Mouse (Mus musculus) neural tube, embryonic 14.5 days (tissue): Measurements from ENCODE around the gene 3110082J24Rik. TPM values are rescaled to one million over a fixed set of nuclear protein-coding genes. Genes with fewer than 3 reads are reported as not detected.

Source experiments
- ATAC-seq: fragments of 200-750 bp; cut with Nextera tagmentation; 2 replicates; pipeline ENCODE4 v1.8.0; 2017; ENCODE audit warnings: low read depth, mild to moderate bottlenecking, moderate TSS enrichment, moderate library complexity
- H3K27ac ChIP-seq: fragments of 300-500 bp; sonication (generic); 2 replicates; pipeline ENCODE4 v1.5.1; 2014; ENCODE audit warnings: low read depth, mild to moderate bottlenecking, control low read depth, low read length, moderate library complexity, mixed read lengths
- H3K27me3 ChIP-seq: fragments of 300-500 bp; sonication (generic); 2 replicates; pipeline ENCODE4 v1.6.1; 2014; ENCODE audit warnings: low read length; ENCODE audit not compliant: control insufficient read depth, insufficient read depth
- H3K36me3 ChIP-seq: fragments of 300-500 bp; sonication (generic); 2 replicates; pipeline ENCODE4 v1.6.1; 2014; ENCODE audit warnings: low read length, mixed read lengths; ENCODE audit not compliant: control insufficient read depth, insufficient read depth
- H3K4me1 ChIP-seq: fragments of 300-500 bp; sonication (generic); 2 replicates; pipeline ENCODE4 v1.6.1; 2014; ENCODE audit warnings: low read length; ENCODE audit not compliant: control insufficient read depth, insufficient read depth
- H3K4me2 ChIP-seq: fragments of 300-500 bp; sonication (generic); 2 replicates; pipeline ENCODE4 v1.6.1; 2014; ENCODE audit warnings: mild to moderate bottlenecking, low read depth, low read length, control low read depth
- H3K4me3 ChIP-seq: fragments of 300-500 bp; sonication (generic); 2 replicates; pipeline ENCODE4 v1.5.1; 2014; ENCODE audit warnings: low read depth, low read length, control low read depth, mixed read lengths
- H3K9ac ChIP-seq: fragments of 300-500 bp; sonication (generic); replicated peaks from 2 replicates; pipeline ENCODE4 v1.6.1; 2014; ENCODE audit warnings: low read depth, mild to moderate bottlenecking, control low read depth, low read length, mixed read lengths
- H3K9me3 ChIP-seq: fragments of 300-500 bp; sonication (generic); 2 replicates; pipeline ENCODE4 v1.6.1; 2016; ENCODE audit warnings: low read length; ENCODE audit not compliant: control insufficient read depth
- WGBS: fragments of 180-500 bp; shearing (Covaris S2); extraction: QIAGEN DNeasy Blood & Tissue Kit; methylation state at CpG from one replicate; pipeline ENCODE4 v1.1.7; 2014; 5-methylcytosine and 5-hydroxymethylcytosine counted together
- polyA plus RNA-seq: library from polyadenylated mRNA; unstranded; fragments of >200 nt; fragmentation: Nextera tagmentation; extraction: Ambion mirVana; gene quantifications from 2 replicates; pipeline ENCODE4 v1.2.1, GENCODE M21; 2014

Gene 3110082J24Rik
- polyA plus RNA-seq, 1 experiment from 2014 or later, result 4.8 TPM

GRCm38 (mm10) chr5:30111771-30112170 lies 5.9 kb upstream of the 3110082J24Rik start:
- no peaks in the 10 kb centered on the region; the same call in 1 of the 2 replicates for H3K27me3 ChIP-seq
- ATAC-seq, result no peak
- WGBS, result 73% methylated on average over 3 of the region's 3 CpGs
- no peaks in the 10 kb centered on the region for H3K9me3 ChIP-seq
- no peak overlapping the region for H3K4me3 ChIP-seq
- no peak overlapping the region for H3K4me2 ChIP-seq
- H3K36me3 ChIP-seq, result no peaks in the 10 kb centered on the region
- H3K4me1 ChIP-seq, result peaks cover 38% of the 10 kb centered on the region
- H3K27ac ChIP-seq, result no peak overlapping the region
- H3K9ac ChIP-seq, result no peak overlapping the region

GRCm38 (mm10) chr5:30111126-30111525 lies 5.2 kb upstream of the 3110082J24Rik start:
- Histone ChIP-seq H3K4me3 (0 out of 2 replicates have a peak overlapping the region, but pooled peaks have one; percentile 9), H3K4me2 (peak overlapping the region; percentile 34), H3K27ac (peak overlapping the region; percentile 40; the same call in 1 of the 2 replicates), H3K9ac (no peak overlapping the region), H3K27me3 (no peaks in the 10 kb centered on the region; the same call in 1 of the 2 replicates), H3K4me1 (peaks cover 44% of the 10 kb centered on the region), H3K9me3 (no peaks in the 10 kb centered on the region), H3K36me3 (no peaks in the 10 kb centered on the region)
- WGBS, result 1% methylated on average over 18 of the region's 18 CpGs
- peak; percentile 9; the same call in 1 of the 2 replicates for ATAC-seq

- Histone ChIP-seq H3K27me3 (no peaks in the 10 kb centered on the region; the same call in 1 of the 2 replicates), H3K4me3 (0 out of 2 replicates have a peak overlapping the region, but pooled peaks have one; percentile 9), H3K9ac (no peak overlapping the region), H3K4me2 (peak overlapping the region; percentile 34), H3K4me1 (peaks cover 44% of the 10 kb centered on the region), H3K27ac (peak overlapping the region; percentile 40; the same call in 1 of the 2 replicates), H3K9me3 (no peaks in the 10 kb centered on the region), H3K36me3 (no peaks in the 10 kb centered on the region)
- ATAC-seq, result no peak
- WGBS, result 8% methylated on average over 22 of the region's 22 CpGs
Measured at GRCm38 (mm10) chr5:30110371-30111060, 4.6 kb upstream of the 3110082J24Rik start.

- Histone ChIP-seq H3K9me3 (no peaks in the 10 kb centered on the region), H3K4me1 (peaks cover 44% of the 10 kb centered on the region), H3K36me3 (no peaks in the 10 kb centered on the region), H3K4me2 (peak overlapping the region; percentile 34; the same call in 1 of the 2 replicates), H3K4me3 (no peak overlapping the region), H3K27ac (no peak overlapping the region), H3K9ac (no peak overlapping the region), H3K27me3 (no peaks in the 10 kb centered on the region; the same call in 1 of the 2 replicates)
- WGBS, result 33% methylated on average over 2 of the region's 2 CpGs
- ATAC-seq, result no peak
Measured at GRCm38 (mm10) chr5:30109899-30110298, 4.0 kb upstream of the 3110082J24Rik start.

- 62% methylated on average over 6 of the region's 6 CpGs for WGBS
- H3K36me3 ChIP-seq, result no peaks in the 10 kb centered on the region
- H3K4me2 ChIP-seq, result peak overlapping the region; percentile 93; the same call in 1 of the 2 replicates
- no peaks in the 10 kb centered on the region for H3K9me3 ChIP-seq
- H3K4me3 ChIP-seq, result no peak overlapping the region
- no peak overlapping the region for H3K9ac ChIP-seq
- H3K27ac ChIP-seq, result peak overlapping the region; percentile 72
- H3K27me3 ChIP-seq, result no peaks in the 10 kb centered on the region
- no peak for ATAC-seq
- H3K4me1 ChIP-seq, result peaks cover 37% of the 10 kb centered on the region
Measured at GRCm38 (mm10) chr5:30108233-30108632, 2.3 kb upstream of the 3110082J24Rik start.

GRCm38 (mm10) chr5:30107611-30108041 lies 1.7 kb upstream of the 3110082J24Rik start:
- H3K36me3 ChIP-seq, result no peaks in the 10 kb centered on the region
- H3K9me3 ChIP-seq, result no peaks in the 10 kb centered on the region
- peaks cover 37% of the 10 kb centered on the region for H3K4me1 ChIP-seq
- peak overlapping the region; percentile 93 for H3K4me2 ChIP-seq
- 1% methylated on average over 5 of the region's 5 CpGs for WGBS
- ATAC-seq, result peak; percentile 29
- peak overlapping the region; percentile 25; the same call in 1 of the 2 replicates for H3K9ac ChIP-seq
- H3K27ac ChIP-seq, result peak overlapping the region; percentile 72
- peak overlapping the region; percentile 59; the same call in 1 of the 2 replicates for H3K4me3 ChIP-seq
- H3K27me3 ChIP-seq, result no peaks in the 10 kb centered on the region

GRCm38 (mm10) chr5:30107186-30107585 lies 1.3 kb upstream of the 3110082J24Rik start:
- peak overlapping the region; percentile 72 for H3K27ac ChIP-seq
- no peaks in the 10 kb centered on the region for H3K9me3 ChIP-seq
- H3K27me3 ChIP-seq, result no peaks in the 10 kb centered on the region
- H3K36me3 ChIP-seq, result no peaks in the 10 kb centered on the region
- H3K4me3 ChIP-seq, result peak overlapping the region; percentile 59
- peak overlapping the region; percentile 25 for H3K9ac ChIP-seq
- WGBS, result 1% methylated on average over 7 of the region's 7 CpGs
- H3K4me2 ChIP-seq, result peak overlapping the region; percentile 93
- peak; percentile 32 for ATAC-seq
- peaks cover 37% of the 10 kb centered on the region for H3K4me1 ChIP-seq

GRCm38 (mm10) chr5:30106756-30107155 lies 870 bp upstream of the 3110082J24Rik start:
- Histone ChIP-seq H3K4me3 (peak overlapping the region; percentile 59), H3K4me1 (peaks cover 37% of the 10 kb centered on the region), H3K36me3 (no peaks in the 10 kb centered on the region), H3K9me3 (no peaks in the 10 kb centered on the region), H3K27me3 (no peaks in the 10 kb centered on the region), H3K4me2 (peak overlapping the region; percentile 93), H3K27ac (peak overlapping the region; percentile 72), H3K9ac (peak overlapping the region; percentile 25; the same call in 1 of the 2 replicates)
- 6% methylated on average over 2 of the region's 2 CpGs for WGBS
- no peak for ATAC-seq
